Mouse (Mus musculus): ENCODE measurements around the gene Camk2g.

Camk2g gene

GRCm38 (mm10) chr14:20806116-20806840 lies 12.4 kb upstream of the Camk2g start:
- no peak for DNase-seq (ENCODE audit: low read depth)

- DNase-seq (ENCODE audit: low read depth), result no peak
Measured at GRCm38 (mm10) chr14:20804964-20805672, 11.2 kb upstream of the Camk2g start.

- no peak for DNase-seq (ENCODE audit: low read depth)
Measured at GRCm38 (mm10) chr14:20804481-20804880, 10.6 kb upstream of the Camk2g start.

- peak; percentile 68 for DNase-seq (ENCODE audit: low read depth)
Measured at GRCm38 (mm10) chr14:20803606-20803938, 9.7 kb upstream of the Camk2g start.

GRCm38 (mm10) chr14:20802926-20803605 lies 9.2 kb upstream of the Camk2g start:
- no peak for DNase-seq (ENCODE audit: low read depth)

GRCm38 (mm10) chr14:20798761-20799160 lies 4.9 kb upstream of the Camk2g start:
- peak; percentile 85 for DNase-seq (ENCODE audit: low read depth)

- DNase-seq (ENCODE audit: low read depth), result no peak
Measured at GRCm38 (mm10) chr14:20798300-20798699, 4.4 kb upstream of the Camk2g start.

- no peak for DNase-seq (ENCODE audit: low read depth)
Measured at GRCm38 (mm10) chr14:20796643-20797042, 2.8 kb upstream of the Camk2g start.

GRCm38 (mm10) chr14:20796170-20796569 lies 2.3 kb upstream of the Camk2g start:
- DNase-seq (ENCODE audit: low read depth), result no peak

GRCm38 (mm10) chr14:20795423-20796152 lies 1.7 kb upstream of the Camk2g start:
- DNase-seq (ENCODE audit: low read depth), result no peak

GRCm38 (mm10) chr14:20794589-20794988 lies 701 bp upstream of the Camk2g start:
- no peak for DNase-seq (ENCODE audit: low read depth)

GRCm38 (mm10) chr14:20792922-20793757 lies 748 bp downstream of the Camk2g start:
- no peak for DNase-seq (ENCODE audit: low read depth)

- DNase-seq (ENCODE audit: low read depth), result no peak
Measured at GRCm38 (mm10) chr14:20792243-20792921, 1.5 kb downstream of the Camk2g start.

- no peak for DNase-seq (ENCODE audit: low read depth)
Measured at GRCm38 (mm10) chr14:20791511-20792242, 2.2 kb downstream of the Camk2g start.

GRCm38 (mm10) chr14:20790996-20791395 lies 2.9 kb downstream of the Camk2g start:
- no peak for DNase-seq (ENCODE audit: low read depth)

- no peak for DNase-seq (ENCODE audit: low read depth)
Measured at GRCm38 (mm10) chr14:20790445-20790844, 3.4 kb downstream of the Camk2g start.

GRCm38 (mm10) chr14:20789593-20789992 lies 4.3 kb downstream of the Camk2g start:
- DNase-seq (ENCODE audit: low read depth), result no peak

- no peak for DNase-seq (ENCODE audit: low read depth)
Measured at GRCm38 (mm10) chr14:20788151-20788550, 5.7 kb downstream of the Camk2g start.

GRCm38 (mm10) chr14:20786611-20787015 lies 7.3 kb downstream of the Camk2g start:
- DNase-seq (ENCODE audit: low read depth), result no peak

GRCm38 (mm10) chr14:20786020-20786419 lies 7.9 kb downstream of the Camk2g start:
- no peak for DNase-seq (ENCODE audit: low read depth)
